Mouse (Mus musculus) forebrain, embryonic 14.5 days (tissue): Measurements from ENCODE around the gene Slc30a9. TPM values are rescaled to one million over a fixed set of nuclear protein-coding genes. Genes with fewer than 3 reads are reported as not detected.

Experiments used
- ATAC-seq: fragments of 200-750 bp; cut with Nextera tagmentation; 2 replicates; pipeline ENCODE4 v1.8.0; 2017; ENCODE audit warnings: mild to moderate bottlenecking, moderate library complexity
- DNase-seq: peaks from one replicate; pipeline ENCODE4 v3.0.0-alpha.2; 2015; ENCODE audit warnings: low spot score
- H3K27ac ChIP-seq: fragments of 300-500 bp; sonication (generic); 2 replicates; pipeline ENCODE4 v1.5.1; 2014; ENCODE audit warnings: low read depth, mild to moderate bottlenecking, control low read depth, low read length, moderate library complexity
- H3K27me3 ChIP-seq: fragments of 300-500 bp; sonication (generic); replicated peaks from 2 replicates; pipeline ENCODE4 v1.6.1; 2014; ENCODE audit warnings: low read length, control low read depth, mixed read lengths; ENCODE audit not compliant: control insufficient read depth, insufficient read depth
- H3K36me3 ChIP-seq: fragments of 300-500 bp; sonication (generic); 2 replicates; pipeline ENCODE4 v1.6.1; 2014; ENCODE audit warnings: low read length, control low read depth; ENCODE audit not compliant: control insufficient read depth, insufficient read depth
- H3K4me1 ChIP-seq: fragments of 300-500 bp; sonication (generic); 2 replicates; pipeline ENCODE4 v1.6.1; 2014; ENCODE audit warnings: antibody characterized with exemption, low read length, control low read depth; ENCODE audit not compliant: control insufficient read depth, insufficient read depth
- H3K4me2 ChIP-seq: fragments of 300-500 bp; sonication (generic); 2 replicates; pipeline ENCODE4 v1.6.1; 2014; ENCODE audit warnings: mild to moderate bottlenecking, control low read depth, low read length
- H3K4me3 ChIP-seq: fragments of 300-500 bp; sonication (generic); 2 replicates; pipeline ENCODE4 v1.5.1; 2014; ENCODE audit warnings: low read depth, low read length, control low read depth
- H3K9ac ChIP-seq: fragments of 300-500 bp; sonication (generic); 2 replicates; pipeline ENCODE4 v1.6.1; 2014; ENCODE audit warnings: mild to moderate bottlenecking, low read length, control low read depth, moderate library complexity
- H3K9me3 ChIP-seq: fragments of 300-500 bp; sonication (generic); replicated peaks from 2 replicates; pipeline ENCODE4 v1.6.1; 2016; ENCODE audit warnings: low read length, control low read depth, mixed read lengths; ENCODE audit not compliant: control insufficient read depth
- WGBS: fragments of 180-500 bp; shearing (Covaris S2); extraction: QIAGEN DNeasy Blood & Tissue Kit; methylation state at CpG from one replicate; pipeline ENCODE4 v1.1.7; 2014; 5-methylcytosine and 5-hydroxymethylcytosine counted together
- polyA plus RNA-seq: library from polyadenylated mRNA; unstranded; fragments of >200 nt; fragmentation: Nextera tagmentation; extraction: Ambion mirVana; gene quantifications from 2 replicates; pipeline ENCODE4 v1.2.1, GENCODE M21; 2014

Slc30a9 gene
- polyA plus RNA-seq, 1 experiment from 2014 or later: 160 TPM

DNA sequence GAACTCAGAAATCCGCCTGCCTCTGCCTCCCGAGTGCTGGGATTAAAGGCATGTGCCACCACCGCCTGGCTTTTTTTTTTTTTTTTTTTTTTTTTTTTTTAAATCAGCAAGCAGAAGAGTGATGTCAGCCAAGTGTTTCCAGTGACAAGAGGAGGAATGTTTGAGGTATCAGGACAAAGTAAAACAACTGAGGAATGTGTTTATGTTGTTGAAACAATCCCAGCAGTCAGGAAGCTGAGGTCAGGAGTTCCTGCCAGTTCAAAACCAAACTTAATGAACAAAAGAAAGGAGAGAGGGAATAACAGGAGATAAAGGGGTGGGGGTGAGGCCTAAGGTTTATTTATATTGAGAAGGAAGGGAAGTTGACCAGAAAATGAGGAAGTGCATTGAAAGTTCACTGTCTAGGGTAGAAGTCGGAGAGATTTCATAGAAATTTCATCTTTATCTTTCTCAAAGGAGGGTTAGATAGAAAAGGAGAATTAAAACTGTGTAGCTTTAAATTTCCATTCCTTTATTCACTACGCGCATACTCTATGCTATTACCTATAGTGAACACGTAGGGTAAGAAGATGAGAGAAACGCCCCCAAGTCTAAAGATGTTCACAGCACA lies 4.9 kb upstream of the Slc30a9 start:
- WGBS: 89% methylated on average over 7 of the region's 8 CpGs
- H3K27ac ChIP-seq: no peak overlapping the region
- H3K9ac ChIP-seq: no peak overlapping the region
- no peaks in the 10 kb centered on the region for H3K4me1 ChIP-seq
- no peaks in the 10 kb centered on the region for H3K9me3 ChIP-seq
- H3K4me2 ChIP-seq: no peak overlapping the region
- H3K27me3 ChIP-seq: no peaks in the 10 kb centered on the region
- DNase-seq: no peak
- no peak overlapping the region for H3K4me3 ChIP-seq
- no peak for ATAC-seq
- H3K36me3 ChIP-seq: no peaks in the 10 kb centered on the region

DNA sequence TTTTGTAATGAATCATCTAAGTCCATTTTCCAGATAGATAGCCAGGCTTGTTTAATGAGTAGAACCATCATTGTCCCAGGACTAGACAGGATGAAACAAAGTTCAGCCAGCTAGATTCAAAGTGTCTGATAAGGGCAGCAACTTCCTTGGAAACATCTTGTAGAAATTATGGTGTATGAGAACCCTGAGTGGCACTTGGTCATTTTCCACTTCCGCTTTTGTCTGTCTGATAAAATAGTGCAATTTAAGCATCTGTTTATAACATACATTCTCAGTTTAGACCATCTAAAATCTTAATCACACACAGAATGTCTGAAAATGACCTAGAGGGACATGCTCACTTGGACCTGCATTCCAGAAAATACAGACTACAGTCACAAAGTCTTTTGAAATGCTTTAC lies 2.9 kb upstream of the Slc30a9 start:
- H3K27me3 ChIP-seq: no peaks in the 10 kb centered on the region
- no peak overlapping the region for H3K4me2 ChIP-seq
- H3K9me3 ChIP-seq: no peaks in the 10 kb centered on the region
- no peaks in the 10 kb centered on the region for H3K36me3 ChIP-seq
- H3K9ac ChIP-seq: no peak overlapping the region
- H3K4me3 ChIP-seq: no peak overlapping the region
- peaks cover 9% of the 10 kb centered on the region for H3K4me1 ChIP-seq
- 95% methylated on average over 1 of the region's 1 CpGs for WGBS
- DNase-seq (no peak), ATAC-seq (no peak)
- H3K27ac ChIP-seq: no peak overlapping the region

DNA sequence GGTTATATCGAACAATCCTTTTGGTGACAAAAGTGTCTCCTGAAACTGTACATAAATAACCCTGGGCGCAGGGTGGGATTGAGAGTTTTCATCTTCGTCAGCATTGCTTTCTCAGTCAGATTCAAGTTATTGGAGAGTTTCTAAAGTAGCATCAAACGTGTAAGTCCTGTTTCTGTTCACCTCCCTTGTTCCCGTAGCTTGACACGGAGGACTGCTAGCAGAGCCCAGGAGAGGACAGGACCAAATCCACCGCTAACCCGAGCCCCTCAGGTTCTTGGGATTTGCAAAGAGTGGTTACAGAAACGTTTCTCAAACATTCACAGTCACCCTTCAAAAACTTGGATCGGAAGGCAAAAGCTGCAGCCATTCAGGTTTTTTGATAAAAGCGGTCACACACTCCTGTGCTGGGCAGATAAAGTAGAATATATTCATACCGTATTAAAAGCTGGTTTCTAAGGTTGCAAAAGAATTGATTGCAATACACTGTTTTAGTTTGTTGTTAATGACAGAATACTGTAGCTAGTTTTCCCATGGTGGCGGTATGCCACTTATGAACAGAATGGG lies 986 bp downstream of the Slc30a9 start:
- DNase-seq (no peak), ATAC-seq (no peak)
- Histone ChIP-seq H3K27ac (no peak overlapping the region), H3K4me3 (peak overlapping the region; percentile 99), H3K9me3 (no peaks in the 10 kb centered on the region), H3K9ac (peak overlapping the region; percentile 94), H3K36me3 (0 out of 2 replicates have a peak, but pooled peaks cover 5% of the 10 kb centered on the region), H3K4me1 (peaks cover 11% of the 10 kb centered on the region), H3K4me2 (peak overlapping the region; percentile 83), H3K27me3 (no peaks in the 10 kb centered on the region)
- WGBS: 35% methylated on average over 13 of the region's 13 CpGs

DNA sequence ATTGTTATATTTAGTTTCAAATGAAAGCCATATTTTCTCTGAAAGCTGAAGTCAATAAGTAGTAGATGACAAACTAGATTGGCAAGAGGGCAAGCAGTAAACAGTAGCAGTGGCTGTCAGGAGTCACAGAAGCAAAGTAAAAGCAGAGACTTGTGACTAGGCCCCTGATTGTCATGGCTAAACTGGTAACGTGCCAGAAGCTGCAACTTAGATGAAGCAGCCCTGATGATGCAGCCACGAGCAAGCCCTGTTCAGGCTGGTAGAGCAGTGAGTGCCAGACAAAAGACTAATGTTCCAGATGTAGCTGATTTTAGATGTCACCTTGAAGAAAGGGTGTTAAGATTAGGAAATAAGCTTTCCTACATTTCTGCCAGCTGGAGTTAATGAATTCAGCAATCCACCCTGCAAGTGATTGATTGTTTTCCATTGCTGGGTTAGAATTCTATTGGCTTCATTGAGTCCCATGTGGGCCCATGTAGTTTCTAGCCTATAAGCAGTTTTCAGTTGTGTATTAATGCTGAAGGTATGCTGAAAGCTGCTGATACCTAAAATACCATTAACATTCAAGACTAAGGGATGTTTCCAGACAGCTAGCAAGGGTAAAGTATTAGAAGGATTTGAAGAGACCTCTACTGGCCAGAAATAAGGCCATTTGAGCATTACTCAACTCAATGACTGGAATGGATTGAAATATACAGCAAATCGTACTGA lies 5.2 kb downstream of the Slc30a9 start:
- Histone ChIP-seq H3K4me1 (peaks cover 11% of the 10 kb centered on the region), H3K9ac (no peak overlapping the region), H3K9me3 (no peaks in the 10 kb centered on the region), H3K4me2 (no peak overlapping the region), H3K27me3 (no peaks in the 10 kb centered on the region), H3K36me3 (0 out of 2 replicates have a peak, but pooled peaks cover 5% of the 10 kb centered on the region), H3K27ac (no peak overlapping the region), H3K4me3 (no peak overlapping the region)
- no peak for ATAC-seq
- 75% methylated on average over 3 of the region's 3 CpGs for WGBS
- no peak for DNase-seq

DNA sequence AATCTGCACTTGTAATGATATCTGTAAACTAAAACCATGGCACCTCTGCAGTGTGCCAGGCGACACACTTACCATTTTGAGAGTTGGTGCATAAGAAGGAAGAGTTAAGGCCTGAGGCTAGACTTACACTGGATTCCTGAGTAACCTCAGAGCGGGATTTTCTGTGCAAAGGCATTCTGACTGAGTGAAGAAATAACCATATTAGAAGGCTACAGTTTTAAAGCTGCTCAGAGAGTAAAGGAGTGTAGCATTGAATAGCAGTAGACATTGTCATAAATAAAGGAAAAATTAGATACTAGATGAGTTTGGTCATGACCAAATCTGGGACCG lies 5.7 kb downstream of the Slc30a9 start:
- Histone ChIP-seq H3K9ac (no peak overlapping the region), H3K9me3 (no peaks in the 10 kb centered on the region), H3K27ac (no peak overlapping the region), H3K36me3 (0 out of 2 replicates have a peak, but pooled peaks cover 6% of the 10 kb centered on the region), H3K4me3 (no peak overlapping the region), H3K4me2 (no peak overlapping the region), H3K27me3 (no peaks in the 10 kb centered on the region), H3K4me1 (peaks cover 11% of the 10 kb centered on the region)
- ATAC-seq: no peak
- DNase-seq: no peak
- 91% methylated on average over 3 of the region's 3 CpGs for WGBS

DNA sequence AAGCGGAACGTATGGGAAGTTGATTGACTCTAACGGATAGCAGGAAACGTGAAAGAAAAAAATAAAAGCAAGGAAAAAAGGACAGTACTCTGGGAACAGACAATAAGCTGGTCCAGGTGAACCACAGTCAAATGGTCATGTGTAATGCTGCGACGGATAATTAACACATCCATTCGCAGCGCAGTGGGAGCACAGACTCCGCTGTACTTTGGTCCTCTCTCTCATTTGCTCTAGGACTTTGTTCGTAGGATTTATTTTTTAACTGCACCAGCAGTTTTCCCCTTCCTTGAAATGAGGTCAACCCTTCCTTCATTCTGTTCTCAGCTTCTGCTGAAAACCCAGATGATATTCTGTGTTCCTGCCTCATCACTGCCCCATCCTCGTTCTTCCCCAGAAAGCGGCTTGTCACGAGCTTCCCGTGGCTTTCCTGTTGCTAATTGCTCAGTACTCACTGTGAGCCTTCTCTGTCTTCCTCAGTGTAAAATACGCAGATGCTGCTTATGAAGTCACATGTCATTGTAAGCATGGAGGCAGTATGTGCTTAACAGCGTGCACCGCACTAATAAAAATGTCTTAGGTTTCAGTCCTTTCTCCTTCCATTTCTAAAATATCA lies 15.0 kb downstream of the Slc30a9 start:
- no peak for ATAC-seq
- Histone ChIP-seq H3K4me3 (no peak overlapping the region), H3K4me1 (no peaks in the 10 kb centered on the region), H3K27ac (no peak overlapping the region), H3K27me3 (no peaks in the 10 kb centered on the region), H3K9ac (no peak overlapping the region), H3K9me3 (no peaks in the 10 kb centered on the region), H3K4me2 (no peak overlapping the region), H3K36me3 (peaks cover 15% of the 10 kb centered on the region)
- no peak for DNase-seq
- 86% methylated on average over 17 of the region's 17 CpGs for WGBS

DNA sequence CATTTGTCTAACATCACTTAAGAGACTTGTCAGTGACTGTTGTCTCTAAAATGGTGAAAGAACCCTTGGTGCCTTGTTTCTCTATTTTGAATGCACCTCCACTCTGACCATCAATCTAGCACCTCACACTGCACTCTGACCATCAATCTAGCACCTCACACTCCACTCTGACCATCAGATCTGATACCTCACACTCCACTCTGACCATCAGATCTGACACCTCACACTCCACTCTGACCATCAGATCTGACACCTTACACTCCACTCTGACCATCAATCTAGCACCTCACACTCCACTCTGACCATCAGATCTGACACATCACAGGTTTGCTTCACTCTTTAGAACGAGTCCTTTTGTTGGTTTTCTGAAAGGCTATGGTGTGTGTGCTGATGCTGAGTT lies 17.3 kb downstream of the Slc30a9 start:
- Histone ChIP-seq H3K27me3 (no peaks in the 10 kb centered on the region), H3K4me3 (no peak overlapping the region), H3K4me1 (no peaks in the 10 kb centered on the region), H3K9me3 (no peaks in the 10 kb centered on the region), H3K36me3 (peaks cover 6% of the 10 kb centered on the region; the same call in 1 of the 2 replicates), H3K9ac (no peak overlapping the region), H3K4me2 (no peak overlapping the region), H3K27ac (no peak overlapping the region)
- DNase-seq: no peak
- WGBS: 41% methylated on average over 1 of the region's 1 CpGs
- no peak for ATAC-seq

DNA sequence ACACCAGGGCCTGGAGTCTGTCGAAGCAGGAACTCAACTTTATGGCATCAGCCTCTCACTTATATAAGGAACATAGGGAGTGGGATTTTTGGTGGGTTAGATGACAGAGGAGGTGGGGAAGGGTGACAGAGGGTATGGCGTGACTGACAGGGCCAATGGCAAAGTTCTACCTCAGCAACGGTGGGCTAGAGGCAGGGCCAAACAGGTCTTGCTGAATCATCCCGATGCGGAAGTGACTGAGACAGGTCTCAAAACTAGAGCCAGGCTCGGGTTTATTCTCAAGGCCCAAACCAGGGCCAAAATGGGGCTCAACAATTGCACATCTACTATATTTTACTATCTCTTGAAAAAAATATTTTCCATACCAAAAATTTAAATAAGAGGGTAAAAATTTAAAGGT lies 34.1 kb downstream of the Slc30a9 start:
- Histone ChIP-seq H3K9me3 (no peaks in the 10 kb centered on the region), H3K27me3 (no peaks in the 10 kb centered on the region), H3K36me3 (peaks cover 46% of the 10 kb centered on the region), H3K4me3 (no peak overlapping the region), H3K27ac (no peak overlapping the region), H3K9ac (no peak overlapping the region), H3K4me1 (no peaks in the 10 kb centered on the region), H3K4me2 (no peak overlapping the region)
- whole genome bisulfite sequencing: 90% methylated on average over 6 of the region's 6 CpGs
- DNase-seq (no peak), ATAC-seq (no peak)

DNA sequence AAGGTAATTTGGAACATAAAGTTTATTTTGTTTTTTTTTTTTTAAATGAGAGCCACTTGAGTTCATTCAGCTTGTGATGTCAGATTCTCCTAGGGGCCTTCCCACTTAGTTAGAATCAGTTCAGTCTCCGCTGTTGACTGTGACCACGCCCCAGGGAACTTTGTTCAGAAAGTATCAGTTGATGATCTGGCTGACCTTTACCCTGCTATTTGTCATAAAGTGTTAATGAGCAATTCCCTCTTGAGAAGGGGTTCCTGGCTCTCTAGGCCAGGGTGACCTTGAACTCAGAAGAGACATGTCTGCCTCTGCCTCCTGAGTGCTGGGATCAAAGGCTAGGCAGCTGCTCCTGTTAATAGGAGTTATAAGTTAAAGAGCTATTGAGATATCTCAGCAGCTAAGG lies 40.3 kb downstream of the Slc30a9 start:
- Histone ChIP-seq H3K36me3 (peaks cover 61% of the 10 kb centered on the region), H3K27ac (no peak overlapping the region), H3K4me3 (no peak overlapping the region), H3K4me2 (no peak overlapping the region), H3K4me1 (no peaks in the 10 kb centered on the region), H3K9me3 (no peaks in the 10 kb centered on the region), H3K27me3 (no peaks in the 10 kb centered on the region), H3K9ac (no peak overlapping the region)
- 96% methylated on average over 2 of the region's 2 CpGs for WGBS
- ATAC-seq (no peak), DNase-seq (no peak)
